Mouse (Mus musculus): ENCODE measurements around the gene Zg16. TPM values are rescaled to one million over a fixed set of nuclear protein-coding genes. Genes with fewer than 3 reads are reported as not detected.

Zg16 gene
- polyA plus RNA-seq, 1 experiment from 2014 or later: not detected

GRCm38 (mm10) chr7:127007313-127008024, 79.7 kb downstream of the Zg16 start:
- peak overlapping the region; percentile 63 for H3K9ac ChIP-seq
- H3K27ac ChIP-seq: peak overlapping the region; percentile 96
- WGBS (ENCODE audit: insufficient replicate concordance): 83% methylated on average over 6 of the region's 6 CpGs
- H3K36me3 ChIP-seq: 0 out of 2 replicates have a peak, but pooled peaks cover 3% of the 10 kb centered on the region
- no peak overlapping the region for H3K4me3 ChIP-seq
- H3K27me3 ChIP-seq (replicated peaks): no peaks in the 10 kb centered on the region
- no peak overlapping the region; the same call in 1 of the 2 replicates for H3K4me2 ChIP-seq
- no peaks in the 10 kb centered on the region for H3K9me3 ChIP-seq (replicated peaks)
- H3K4me1 ChIP-seq: peaks cover 52% of the 10 kb centered on the region
- ATAC-seq: no peak

- ATAC-seq: no peak
- WGBS (ENCODE audit: insufficient replicate concordance): 78% methylated on average over 4 of the region's 4 CpGs
- Histone ChIP-seq H3K4me1 (peaks cover 29% of the 10 kb centered on the region), H3K27ac (no peak overlapping the region), H3K9me3 (replicated peaks) (no peaks in the 10 kb centered on the region), H3K27me3 (replicated peaks) (no peaks in the 10 kb centered on the region), H3K4me3 (no peak overlapping the region), H3K36me3 (no peaks in the 10 kb centered on the region), H3K4me2 (no peak overlapping the region), H3K9ac (no peak overlapping the region)
Measured at GRCm38 (mm10) chr7:127004122-127004875, 82.8 kb downstream of the Zg16 start.

- H3K27ac ChIP-seq: no peak overlapping the region
- H3K9me3 ChIP-seq (replicated peaks): no peaks in the 10 kb centered on the region
- H3K4me3 ChIP-seq: no peak overlapping the region
- no peak for ATAC-seq
- H3K4me2 ChIP-seq: no peak overlapping the region
- 80% methylated on average over 5 of the region's 5 CpGs for WGBS (ENCODE audit: insufficient replicate concordance)
- H3K36me3 ChIP-seq: no peaks in the 10 kb centered on the region
- peaks cover 22% of the 10 kb centered on the region for H3K4me1 ChIP-seq
- no peak overlapping the region for H3K9ac ChIP-seq
- no peaks in the 10 kb centered on the region for H3K27me3 ChIP-seq (replicated peaks)
Measured at GRCm38 (mm10) chr7:127003620-127004019, 83.5 kb downstream of the Zg16 start.

Small RNA genes within 50 kb of the gene (microRNA-seq; reads per million reads assigned to microRNA genes)
- gene Gm44343: not detected

Other genes with a start within 250 kb of the Zg16 start
- gene Doc2a, start 239.9 kb downstream of the Zg16 start, polyA plus RNA-seq (2016; fragmentation: Nextera tagmentation; extraction: Ambion mirVana): 0.15 and 0.24 TPM in 2 replicates
- 20.3 and 22.0 TPM in 2 replicates for gene Hirip3, start 225.4 kb downstream of the Zg16 start, polyA plus RNA-seq (2016; fragmentation: Nextera tagmentation; extraction: Ambion mirVana)
- 70.5 and 73.0 TPM in 2 replicates for gene Ino80e, start 225.0 kb downstream of the Zg16 start, polyA plus RNA-seq (2016; fragmentation: Nextera tagmentation; extraction: Ambion mirVana)
- 20.1 and 20.6 TPM in 2 replicates for gene Taok2, start 202.6 kb downstream of the Zg16 start, polyA plus RNA-seq (2016; fragmentation: Nextera tagmentation; extraction: Ambion mirVana)
- 16.7 and 16.9 TPM in 2 replicates for gene Tmem219, start 164.4 kb downstream of the Zg16 start, polyA plus RNA-seq (2016; fragmentation: Nextera tagmentation; extraction: Ambion mirVana)
- gene Kctd13, start 158.4 kb downstream of the Zg16 start, polyA plus RNA-seq (2016; fragmentation: Nextera tagmentation; extraction: Ambion mirVana): 10.3 and 10.7 TPM in 2 replicates
- not detected in 2 replicates for gene Asphd1, start 137.7 kb downstream of the Zg16 start, polyA plus RNA-seq (2016; fragmentation: Nextera tagmentation; extraction: Ambion mirVana)
- gene Sez6l2, start 136.8 kb downstream of the Zg16 start, polyA plus RNA-seq (2016; fragmentation: Nextera tagmentation; extraction: Ambion mirVana): 0.06 and 0.39 TPM in 2 replicates
- 59.2 and 63.2 TPM in 2 replicates for gene Cdipt, start 111.4 kb downstream of the Zg16 start, polyA plus RNA-seq (2016; fragmentation: Nextera tagmentation; extraction: Ambion mirVana)
- 0.29 and 0.44 TPM in 2 replicates for gene Cdiptos, start 111.2 kb downstream of the Zg16 start, polyA plus RNA-seq (2016; fragmentation: Nextera tagmentation; extraction: Ambion mirVana)
- 8.3 and 8.9 TPM in 2 replicates for gene Mvp, start 72.7 kb downstream of the Zg16 start, polyA plus RNA-seq (2016; fragmentation: Nextera tagmentation; extraction: Ambion mirVana)
- 0.57 TPM in 1 of 2 replicates, not detected in the other for gene Pagr1b, start 70.8 kb downstream of the Zg16 start, polyA plus RNA-seq (2016; fragmentation: Nextera tagmentation; extraction: Ambion mirVana)
- 60.5 and 65.1 TPM in 2 replicates for gene Pagr1a, start 70.0 kb downstream of the Zg16 start, polyA plus RNA-seq (2016; fragmentation: Nextera tagmentation; extraction: Ambion mirVana)
- gene Gm42742, start 66.2 kb downstream of the Zg16 start, polyA plus RNA-seq (2016; fragmentation: Nextera tagmentation; extraction: Ambion mirVana): 4.1 and 8.9 TPM in 2 replicates
- 0.88 and 2.1 TPM in 2 replicates for gene Prrt2, start 66.1 kb downstream of the Zg16 start, polyA plus RNA-seq (2016; fragmentation: Nextera tagmentation; extraction: Ambion mirVana)
- gene Maz, start 60.3 kb downstream of the Zg16 start, polyA plus RNA-seq (2016; fragmentation: Nextera tagmentation; extraction: Ambion mirVana): 104 and 107 TPM in 2 replicates
- gene Kif22, start 44.9 kb downstream of the Zg16 start, polyA plus RNA-seq (2016; fragmentation: Nextera tagmentation; extraction: Ambion mirVana): 126 and 132 TPM in 2 replicates
- 8.3 and 8.5 TPM in 2 replicates for gene AI467606, start 4.0 kb upstream of the Zg16 start, polyA plus RNA-seq (2016; fragmentation: Nextera tagmentation; extraction: Ambion mirVana)
- 36.5 and 40.3 TPM in 2 replicates for gene Qprt, start 34.9 kb upstream of the Zg16 start, polyA plus RNA-seq (2016; fragmentation: Nextera tagmentation; extraction: Ambion mirVana)
- gene Spn, start 50.5 kb upstream of the Zg16 start, polyA plus RNA-seq (2016; fragmentation: Nextera tagmentation; extraction: Ambion mirVana): 7.3 and 7.4 TPM in 2 replicates
- gene Cd2bp2, start 108.7 kb upstream of the Zg16 start, polyA plus RNA-seq (2016; fragmentation: Nextera tagmentation; extraction: Ambion mirVana): 35.0 and 36.0 TPM in 2 replicates
- gene Tbc1d10b, start 121.1 kb upstream of the Zg16 start, polyA plus RNA-seq (2016; fragmentation: Nextera tagmentation; extraction: Ambion mirVana): 26.7 and 30.9 TPM in 2 replicates
- 37.6 and 41.4 TPM in 2 replicates for gene Mylpf, start 121.6 kb upstream of the Zg16 start, polyA plus RNA-seq (2016; fragmentation: Nextera tagmentation; extraction: Ambion mirVana)
- 13.7 and 14.2 TPM in 2 replicates for gene Zfp553, start 145.7 kb upstream of the Zg16 start, polyA plus RNA-seq (2016; fragmentation: Nextera tagmentation; extraction: Ambion mirVana)
- gene Sept1, start 145.8 kb upstream of the Zg16 start, polyA plus RNA-seq (2016; fragmentation: Nextera tagmentation; extraction: Ambion mirVana): 10.6 and 13.6 TPM in 2 replicates
- gene Zfp771, start 156.9 kb upstream of the Zg16 start, polyA plus RNA-seq (2016; fragmentation: Nextera tagmentation; extraction: Ambion mirVana): 30.0 and 31.6 TPM in 2 replicates
- gene Dctpp1, start 173.4 kb upstream of the Zg16 start, polyA plus RNA-seq (2016; fragmentation: Nextera tagmentation; extraction: Ambion mirVana): 163 and 167 TPM in 2 replicates
- gene Sephs2, start 186.7 kb upstream of the Zg16 start, polyA plus RNA-seq (2016; fragmentation: Nextera tagmentation; extraction: Ambion mirVana): 170 and 172 TPM in 2 replicates
- gene Itgal, start 208.9 kb upstream of the Zg16 start, polyA plus RNA-seq (2016; fragmentation: Nextera tagmentation; extraction: Ambion mirVana): 6.0 and 6.3 TPM in 2 replicates

Data from liver, embryonic 12.5 days (tissue).